Comparison of ENCODE assay signal across 8 mouse cellular contexts in the genomic region with DNA sequence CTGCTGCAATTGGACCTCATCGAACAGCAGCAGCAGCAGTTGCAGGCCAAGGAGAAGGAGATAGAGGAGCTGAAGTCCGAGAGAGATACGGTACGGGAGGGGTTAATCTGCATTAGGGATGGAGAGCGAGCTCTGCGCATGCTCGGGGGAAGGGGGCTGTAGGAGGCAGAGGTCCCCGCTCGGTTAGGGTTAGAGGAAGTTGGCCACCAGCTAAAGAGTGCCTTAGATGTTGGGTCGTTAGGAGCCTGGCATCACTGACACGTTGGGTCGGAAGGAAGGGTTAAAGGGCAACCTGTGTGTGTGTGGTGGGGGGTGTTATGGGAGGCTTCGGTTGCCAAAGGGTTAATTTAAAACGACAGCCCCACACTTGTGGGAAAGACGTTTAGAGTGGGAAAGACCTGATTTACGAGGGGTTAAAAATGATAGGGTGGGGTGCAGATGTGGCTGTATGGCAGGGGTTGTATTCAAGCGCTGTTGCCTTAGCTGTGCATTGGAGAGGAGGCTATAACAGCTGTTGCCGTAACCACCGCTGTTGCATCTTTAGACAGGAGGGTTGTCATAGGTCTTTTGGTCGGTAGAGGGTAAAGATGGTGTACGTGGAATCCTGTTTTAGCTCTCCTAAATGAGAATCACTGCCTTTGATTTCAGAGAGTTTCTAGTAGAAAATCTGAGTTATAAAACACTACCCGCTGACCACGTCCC. TPM values are rescaled to one million over a fixed set of nuclear protein-coding genes. Genes with fewer than 3 reads are reported as not detected.
DNase-seq lines count a peak whose midpoint lies in the region; ATAC-seq and TF ChIP-seq lines count a peak whose summit lies in the region.

No protein-coding gene starts in this region.

- peak overlapping the region; percentile 100 for H3K27ac ChIP-seq in embryonic facial prominence, embryonic 12.5 days
- peak overlapping the region; percentile 95 for H3K27ac ChIP-seq in liver, adult 2 months (replicated peaks; ENCODE audit: insufficient read depth, low read depth, low read length)

- peaks cover 34% of the 10 kb centered on the region for H3K36me3 ChIP-seq in embryonic facial prominence, embryonic 12.5 days
- H3K36me3 ChIP-seq in liver, adult 2 months (ENCODE audit: control insufficient read depth, insufficient read depth, low read length): peaks cover 16% of the 10 kb centered on the region

- no peaks in the 10 kb centered on the region for H3K9me3 ChIP-seq in embryonic facial prominence, embryonic 12.5 days

- DNase-seq in B cell, adult 2 months: peak; percentile 67 to 72
- peak; percentile 80 for DNase-seq in adipocyte (ENCODE audit: low spot score)
- peak; percentile 42 for DNase-seq in heart, adult 8-10 months (ENCODE audit: low spot score)
- DNase-seq in kidney, adult 8-10 months: peak; percentile 45 to 52
- DNase-seq in liver, adult 2 months (ENCODE audit: extremely low read depth, low read depth, low spot score): peak; percentile 42
- peak; percentile 67 for DNase-seq in naive thymus-derived CD4-positive, alpha-beta T cell, adult 2 months (ENCODE audit: low read depth)
- peak; percentile 74 for DNase-seq in thymus, postnatal 0 days (ENCODE audit: low spot score)

- peaks cover 28% of the 10 kb centered on the region for H3K4me1 ChIP-seq in embryonic facial prominence, embryonic 12.5 days
- H3K4me1 ChIP-seq in liver, adult 2 months (ENCODE audit: control insufficient read depth, insufficient read depth, low read length): peaks cover 13% of the 10 kb centered on the region

- H3K9ac ChIP-seq in embryonic facial prominence, embryonic 12.5 days: peak overlapping the region; percentile 99
- H3K9ac ChIP-seq in liver, adult 2 months (ENCODE audit: low read depth, low read length): peak overlapping the region; percentile 95

- peak overlapping the region; percentile 94 for H3K4me2 ChIP-seq in embryonic facial prominence, embryonic 12.5 days (replicated peaks)

- peaks cover 26% of the 10 kb centered on the region for H3K79me2 ChIP-seq in liver, adult 2 months (ENCODE audit: control insufficient read depth, insufficient read depth, low read length)

- TF ChIP-seq CTCF in liver, adult 2 months (IDR thresholded peaks at IDR 0.05; ENCODE audit: low read depth, low read length): no peak

- H3K4me3 ChIP-seq in embryonic facial prominence, embryonic 12.5 days: peak overlapping the region; percentile 100
- H3K4me3 ChIP-seq in liver, adult 2 months (ENCODE audit: insufficient read depth, low read depth, low read length): peak overlapping the region; percentile 92

- TF ChIP-seq POLR2A in liver, adult 2 months (IDR thresholded peaks at IDR 0.05; ENCODE audit: extremely low read depth, insufficient read depth, low read length): no peak

- no peaks in the 10 kb centered on the region for H3K27me3 ChIP-seq in embryonic facial prominence, embryonic 12.5 days
- no peaks in the 10 kb centered on the region for H3K27me3 ChIP-seq in liver, adult 2 months (ENCODE audit: control insufficient read depth, insufficient read depth, low read length)

- 5% methylated on average over 23 of the region's 23 CpGs for WGBS in embryonic facial prominence, embryonic 12.5 days
- WGBS in liver, adult 2 months: 3% methylated on average over 23 of the region's 23 CpGs

- peak; percentile 32; the same call in 1 of the 2 replicates for ATAC-seq in embryonic facial prominence, embryonic 12.5 days (ENCODE audit: insufficient number of reproducible peaks, insufficient read depth, low FRiP score, low TSS enrichment)

RNA-seq across cellular contexts. Expression of gene Msl1, which starts 1.4 kb away (rescaled TPM):
- 35.2 and 35.6 TPM in 2 replicates for polyA plus RNA-seq in embryonic facial prominence, embryonic 12.5 days (2016; fragmentation: Nextera tagmentation; extraction: Ambion mirVana)
- total RNA-seq in heart, adult 8-10 months (2022): 10 to 100 TPM; 72.1 to 84.3 (median 78.7) TPM
- 15.5 and 17.7 TPM in 2 replicates for total RNA-seq in liver, adult 2 months (2014; rRNA removed)
- polyA plus RNA-seq in liver, adult 2 months (2012; rRNA removed): 17.0 and 17.2 TPM in 2 replicates
- 14.4 and 20.4 TPM in 2 replicates for polyA plus RNA-seq in thymus, postnatal 0 days (2015; fragmentation: Nextera tagmentation; extraction: Ambion mirVana)

RNA-seq across cellular contexts. Expression of gene Casc3, which starts 8.0 kb away (rescaled TPM):
- polyA plus RNA-seq in embryonic facial prominence, embryonic 12.5 days (2016; fragmentation: Nextera tagmentation; extraction: Ambion mirVana): 53.9 and 54.0 TPM in 2 replicates
- total RNA-seq in heart, adult 8-10 months (2022): 10 to 100 TPM; 16.0 to 20.9 (median 17.8) TPM
- 3.6 and 6.6 TPM in 2 replicates for total RNA-seq in liver, adult 2 months (2014; rRNA removed)
- polyA plus RNA-seq in liver, adult 2 months (2012; rRNA removed): 11.2 and 12.5 TPM in 2 replicates
- 21.8 and 23.8 TPM in 2 replicates for polyA plus RNA-seq in thymus, postnatal 0 days (2015; fragmentation: Nextera tagmentation; extraction: Ambion mirVana)

RNA-seq across cellular contexts. Expression of gene Nr1d1, which starts 21.5 kb away (rescaled TPM):
- polyA plus RNA-seq in embryonic facial prominence, embryonic 12.5 days (2016; fragmentation: Nextera tagmentation; extraction: Ambion mirVana): 1.6 and 1.7 TPM in 2 replicates
- total RNA-seq in heart, adult 8-10 months (2022): 100 to 1,000 TPM in 2 of 4 experiments, 10 to 100 TPM in 2; 81.4 to 121 (median 101) TPM
- 19.0 and 45.4 TPM in 2 replicates for total RNA-seq in liver, adult 2 months (2014; rRNA removed)
- 75.4 and 106 TPM in 2 replicates for polyA plus RNA-seq in liver, adult 2 months (2012; rRNA removed)
- polyA plus RNA-seq in thymus, postnatal 0 days (2015; fragmentation: Nextera tagmentation; extraction: Ambion mirVana): 2.6 and 3.0 TPM in 2 replicates

RNA-seq across cellular contexts. Expression of gene Rapgefl1, which starts 39.9 kb away (rescaled TPM):
- polyA plus RNA-seq in embryonic facial prominence, embryonic 12.5 days (2016; fragmentation: Nextera tagmentation; extraction: Ambion mirVana): 2.6 and 3.1 TPM in 2 replicates
- total RNA-seq in heart, adult 8-10 months (2022): 1 to 10 TPM in 1 of 4 experiments, under 1 TPM in 3; 0.38 to 1.1 (median 0.76) TPM
- 0.13 and 0.18 TPM in 2 replicates for total RNA-seq in liver, adult 2 months (2014; rRNA removed)
- 1.4 and 1.9 TPM in 2 replicates for polyA plus RNA-seq in liver, adult 2 months (2012; rRNA removed)
- 0.86 and 1.1 TPM in 2 replicates for polyA plus RNA-seq in thymus, postnatal 0 days (2015; fragmentation: Nextera tagmentation; extraction: Ambion mirVana)

RNA-seq across cellular contexts. Expression of gene Thra, which starts 56.2 kb away (rescaled TPM):
- 29.1 and 34.3 TPM in 2 replicates for polyA plus RNA-seq in embryonic facial prominence, embryonic 12.5 days (2016; fragmentation: Nextera tagmentation; extraction: Ambion mirVana)
- total RNA-seq in heart, adult 8-10 months (2022): 10 to 100 TPM; 92.5 to 98.4 (median 95.1) TPM
- total RNA-seq in liver, adult 2 months (2014; rRNA removed): 5.5 and 8.9 TPM in 2 replicates
- polyA plus RNA-seq in liver, adult 2 months (2012; rRNA removed): 13.6 and 14.9 TPM in 2 replicates
- polyA plus RNA-seq in thymus, postnatal 0 days (2015; fragmentation: Nextera tagmentation; extraction: Ambion mirVana): 7.3 and 9.1 TPM in 2 replicates

Comparison
In these comparisons a context has a peak if more than half of its experiments do, and no peak if none do; other contexts are left out.
1. Peak in every context shown above with its lines: DNase-seq, ATAC-seq, H3K4me3 ChIP-seq and H3K27ac ChIP-seq.
2. RNA of gene Nr1d1, which starts 21.5 kb away (polyA plus RNA-seq): 75.4 to 106 TPM in liver, adult 2 months; 2.6 to 3.0 TPM in thymus, postnatal 0 days and 1.6 to 1.7 TPM in embryonic facial prominence, embryonic 12.5 days; every median in the first group is over 10 times any median in the second.